Mouse (Mus musculus): ENCODE measurements around the gene Pcnx3. TPM values are rescaled to one million over a fixed set of nuclear protein-coding genes. Genes with fewer than 3 reads are reported as not detected.

Pcnx3 gene
- polyA plus RNA-seq, 1 experiment = 39.7 TPM

GRCm38 (mm10) chr19:5692913-5693396, 4.2 kb upstream of the Pcnx3 start:
- Histone ChIP-seq H3K27me3 (ENCODE audit: control insufficient read depth, insufficient read depth, low read length, poor library complexity, severe bottlenecking) (no peaks in the 10 kb centered on the region), H3K4me3 (ENCODE audit: low read depth, low read length) (no peak overlapping the region), H3K27ac (ENCODE audit: insufficient read depth, low read length) (no peak overlapping the region), H3K9ac (ENCODE audit: low read depth, poor library complexity, severe bottlenecking) (no peak overlapping the region), H3K4me1 (ENCODE audit: control insufficient read depth, insufficient read depth, low read length) (peaks cover 2% of the 10 kb centered on the region), H3K9me3 (replicated peaks; ENCODE audit: control insufficient read depth, insufficient read depth, low read length, poor library complexity, severe bottlenecking) (no peaks in the 10 kb centered on the region), H3K36me3 (ENCODE audit: control insufficient read depth, insufficient read depth, low read length, poor library complexity, severe bottlenecking) (no peaks in the 10 kb centered on the region)
- TF ChIP-seq EP300 (IDR thresholded peaks at IDR 0.05; ENCODE audit: insufficient read depth, low read depth, low read length) (no peak), POLR2A (IDR thresholded peaks at IDR 0.05; ENCODE audit: insufficient read depth, low read length) (no peak), CTCF (IDR thresholded peaks at IDR 0.05; ENCODE audit: low read depth, low read length) (no peak)

- no peak overlapping the region for H3K9ac ChIP-seq (ENCODE audit: low read depth, poor library complexity, severe bottlenecking)
- no peaks in the 10 kb centered on the region for H3K36me3 ChIP-seq (ENCODE audit: control insufficient read depth, insufficient read depth, low read length, poor library complexity, severe bottlenecking)
- H3K27ac ChIP-seq (ENCODE audit: insufficient read depth, low read length) = no peak overlapping the region
- H3K4me1 ChIP-seq (ENCODE audit: control insufficient read depth, insufficient read depth, low read length) = peaks cover 2% of the 10 kb centered on the region
- no peaks in the 10 kb centered on the region for H3K9me3 ChIP-seq (replicated peaks; ENCODE audit: control insufficient read depth, insufficient read depth, low read length, poor library complexity, severe bottlenecking)
- H3K27me3 ChIP-seq (ENCODE audit: control insufficient read depth, insufficient read depth, low read length, poor library complexity, severe bottlenecking) = no peaks in the 10 kb centered on the region
- TF ChIP-seq POLR2A (IDR thresholded peaks at IDR 0.05; ENCODE audit: insufficient read depth, low read length) (no peak), CTCF (IDR thresholded peaks at IDR 0.05; ENCODE audit: low read depth, low read length) (no peak), EP300 (IDR thresholded peaks at IDR 0.05; ENCODE audit: insufficient read depth, low read depth, low read length) (no peak)
- H3K4me3 ChIP-seq (ENCODE audit: low read depth, low read length) = no peak overlapping the region
Observed at GRCm38 (mm10) chr19:5692086-5692912, 3.6 kb upstream of the Pcnx3 start.

- H3K4me3 ChIP-seq (ENCODE audit: low read depth, low read length) = no peak overlapping the region
Observed at GRCm38 (mm10) chr19:5691601-5692000, 2.9 kb upstream of the Pcnx3 start.

GRCm38 (mm10) chr19:5690343-5690735, 1.6 kb upstream of the Pcnx3 start:
- Histone ChIP-seq H3K4me1 (ENCODE audit: control insufficient read depth, insufficient read depth, low read length) (peaks cover 2% of the 10 kb centered on the region), H3K4me3 (ENCODE audit: low read depth, low read length) (peak overlapping the region; percentile 81), H3K36me3 (ENCODE audit: control insufficient read depth, insufficient read depth, low read length, poor library complexity, severe bottlenecking) (peaks cover 2% of the 10 kb centered on the region; the same call in 1 of the 2 replicates), H3K27ac (ENCODE audit: insufficient read depth, low read length) (no peak overlapping the region), H3K9ac (ENCODE audit: low read depth, poor library complexity, severe bottlenecking) (peak overlapping the region; percentile 56), H3K9me3 (replicated peaks; ENCODE audit: control insufficient read depth, insufficient read depth, low read length, poor library complexity, severe bottlenecking) (no peaks in the 10 kb centered on the region), H3K27me3 (ENCODE audit: control insufficient read depth, insufficient read depth, low read length, poor library complexity, severe bottlenecking) (no peaks in the 10 kb centered on the region)
- TF ChIP-seq POLR2A (IDR thresholded peaks at IDR 0.05; ENCODE audit: insufficient read depth, low read length) (no peak), CTCF (IDR thresholded peaks at IDR 0.05; ENCODE audit: low read depth, low read length) (no peak), EP300 (IDR thresholded peaks at IDR 0.05; ENCODE audit: insufficient read depth, low read depth, low read length) (no peak)

More at GRCm38 (mm10) chr19:5691601-5692000, 2.9 kb upstream of the Pcnx3 start:
- no peaks in the 10 kb centered on the region for H3K9me3 ChIP-seq (replicated peaks; ENCODE audit: control insufficient read depth, insufficient read depth, low read length, poor library complexity, severe bottlenecking)
- peaks cover 2% of the 10 kb centered on the region for H3K4me1 ChIP-seq (ENCODE audit: control insufficient read depth, insufficient read depth, low read length)
- no peaks in the 10 kb centered on the region for H3K36me3 ChIP-seq (ENCODE audit: control insufficient read depth, insufficient read depth, low read length, poor library complexity, severe bottlenecking)
- H3K27ac ChIP-seq (ENCODE audit: insufficient read depth, low read length) = no peak overlapping the region
- no peaks in the 10 kb centered on the region for H3K27me3 ChIP-seq (ENCODE audit: control insufficient read depth, insufficient read depth, low read length, poor library complexity, severe bottlenecking)
- TF ChIP-seq CTCF (IDR thresholded peaks at IDR 0.05; ENCODE audit: low read depth, low read length) (no peak), POLR2A (IDR thresholded peaks at IDR 0.05; ENCODE audit: insufficient read depth, low read length) (no peak), EP300 (IDR thresholded peaks at IDR 0.05; ENCODE audit: insufficient read depth, low read depth, low read length) (no peak)
- H3K9ac ChIP-seq (ENCODE audit: low read depth, poor library complexity, severe bottlenecking) = no peak overlapping the region

- peak overlapping the region; percentile 56 for H3K9ac ChIP-seq (ENCODE audit: low read depth, poor library complexity, severe bottlenecking)
- no peaks in the 10 kb centered on the region for H3K4me1 ChIP-seq (ENCODE audit: control insufficient read depth, insufficient read depth, low read length)
- H3K27me3 ChIP-seq (ENCODE audit: control insufficient read depth, insufficient read depth, low read length, poor library complexity, severe bottlenecking) = no peaks in the 10 kb centered on the region
- H3K4me3 ChIP-seq (ENCODE audit: low read depth, low read length) = peak overlapping the region; percentile 81
- no peak for TF ChIP-seq EP300 (IDR thresholded peaks at IDR 0.05; ENCODE audit: insufficient read depth, low read depth, low read length)
- no peak for TF ChIP-seq POLR2A (IDR thresholded peaks at IDR 0.05; ENCODE audit: insufficient read depth, low read length)
- TF ChIP-seq CTCF (IDR thresholded peaks at IDR 0.05; ENCODE audit: low read depth, low read length) = no peak
- H3K36me3 ChIP-seq (ENCODE audit: control insufficient read depth, insufficient read depth, low read length, poor library complexity, severe bottlenecking) = peaks cover 5% of the 10 kb centered on the region; the same call in 1 of the 2 replicates
- H3K9me3 ChIP-seq (replicated peaks; ENCODE audit: control insufficient read depth, insufficient read depth, low read length, poor library complexity, severe bottlenecking) = no peaks in the 10 kb centered on the region
- peak overlapping the region; percentile 80 for H3K27ac ChIP-seq (ENCODE audit: insufficient read depth, low read length)
Observed at GRCm38 (mm10) chr19:5689565-5690342, 1.0 kb upstream of the Pcnx3 start.
